Mouse (Mus musculus): ENCODE measurements around the gene Sox1.

- TF ChIP-seq CTCF (IDR thresholded peaks at IDR 0.05; ENCODE audit: low read depth, low read length) (no peak), POLR2A (IDR thresholded peaks at IDR 0.05; ENCODE audit: borderline replicate concordance, low read depth, low read length) (no peak)
Observed at GRCm38 (mm10) chr8:12391366-12392250, 3.5 kb upstream of the Sox1 start.
